Mouse (Mus musculus) cerebellum, adult 9-11 months (tissue): ENCODE measurements around the gene Rae1.

ENCODE experiments used
- DNase-seq: peaks from one replicate; pipeline ENCODE4 v3.0.0; 2022

Rae1 gene

DNA sequence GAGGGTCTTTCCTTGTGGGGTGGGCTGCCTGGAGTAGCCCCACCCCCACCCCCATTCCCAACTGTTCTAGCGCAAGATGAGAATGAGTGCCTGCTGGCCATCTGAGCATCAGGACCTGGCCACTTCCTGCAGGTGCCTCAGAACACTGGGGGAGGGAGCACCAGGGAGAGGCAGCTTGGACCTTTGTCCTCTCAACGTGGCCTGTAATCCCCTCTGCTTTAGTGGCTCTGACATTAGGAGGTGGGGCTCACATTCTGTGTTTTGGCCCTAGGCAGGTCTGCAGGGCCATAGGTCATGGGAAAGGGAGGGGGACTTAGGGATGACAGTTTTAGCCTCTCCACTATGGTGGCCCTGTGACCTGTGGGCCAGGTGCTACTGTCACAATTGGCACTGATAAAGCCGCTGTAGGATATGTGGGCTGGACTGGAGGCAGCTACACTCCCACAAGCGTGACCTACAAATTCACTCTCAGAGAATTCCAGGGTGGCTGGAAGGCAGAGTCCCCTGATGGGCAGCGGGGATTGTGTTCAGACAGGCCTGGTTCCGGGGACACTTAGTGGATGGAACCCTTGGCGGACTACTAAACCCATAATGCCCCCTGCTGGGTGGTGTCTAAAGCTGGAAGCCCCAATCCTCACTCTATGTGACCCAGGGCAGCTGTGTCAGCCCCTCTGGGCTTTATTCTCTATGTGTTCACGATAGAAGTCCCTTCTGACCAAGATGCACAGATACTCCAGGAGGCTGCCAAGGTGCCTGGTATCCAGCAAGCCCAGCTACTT is 50.9 kb downstream of the Rae1 start:
- DNase-seq = no peak

DNA sequence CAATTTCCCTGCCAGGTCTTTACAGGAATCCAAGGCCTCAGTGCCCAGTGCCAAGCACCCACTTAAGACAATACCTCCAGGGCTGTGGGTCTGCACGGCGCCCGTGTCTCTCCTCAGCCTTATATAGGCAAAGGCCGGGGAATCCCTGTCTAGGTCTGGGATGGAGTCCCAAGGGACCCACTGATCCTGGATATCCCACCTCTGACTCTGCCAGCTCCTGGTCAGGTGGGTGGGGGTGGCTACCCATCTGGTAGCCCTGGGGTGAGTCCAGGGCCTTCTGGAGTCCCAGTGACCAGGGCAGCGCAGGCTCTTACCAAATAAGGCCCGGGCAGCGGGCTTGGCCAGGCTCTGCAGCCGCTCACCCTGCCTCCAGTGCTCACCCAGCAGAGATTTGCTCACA is 53.0 kb downstream of the Rae1 start:
- DNase-seq = no peak

GRCm38 (mm10) chr2:173053846-173054245 is 53.9 kb downstream of the Rae1 start:
- DNase-seq = no peak

DNA sequence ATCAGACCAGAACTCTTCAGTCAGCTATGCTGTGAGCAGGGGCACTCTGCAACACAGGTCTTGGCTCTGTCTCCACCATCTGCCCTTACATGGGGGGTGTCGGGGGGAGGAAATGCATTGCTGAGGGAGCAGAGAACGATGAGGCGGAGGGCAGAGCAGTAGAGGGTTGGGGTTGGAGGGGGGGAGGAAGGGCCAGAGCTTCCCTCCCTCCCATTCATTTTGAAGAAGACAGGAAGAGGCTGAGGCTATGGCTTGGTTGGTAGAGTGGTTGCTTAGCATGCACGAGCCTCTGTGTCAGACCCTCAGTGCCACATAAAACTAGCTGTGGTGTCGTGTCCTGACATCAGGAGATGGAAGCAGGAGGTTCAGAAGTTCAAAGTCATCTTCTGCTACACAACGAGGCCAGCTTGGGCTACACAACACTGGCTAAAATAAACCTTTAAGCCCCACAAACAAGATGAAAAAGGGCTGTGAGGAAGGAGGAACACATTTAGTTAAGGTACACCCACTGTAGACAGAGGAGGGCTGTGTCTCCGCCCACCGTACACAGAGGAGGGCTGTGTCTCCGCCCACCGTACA is 56.5 kb downstream of the Rae1 start:
- no peak for DNase-seq

- no peak for DNase-seq
Observed at GRCm38 (mm10) chr2:173056882-173057315, 57.0 kb downstream of the Rae1 start.

DNA sequence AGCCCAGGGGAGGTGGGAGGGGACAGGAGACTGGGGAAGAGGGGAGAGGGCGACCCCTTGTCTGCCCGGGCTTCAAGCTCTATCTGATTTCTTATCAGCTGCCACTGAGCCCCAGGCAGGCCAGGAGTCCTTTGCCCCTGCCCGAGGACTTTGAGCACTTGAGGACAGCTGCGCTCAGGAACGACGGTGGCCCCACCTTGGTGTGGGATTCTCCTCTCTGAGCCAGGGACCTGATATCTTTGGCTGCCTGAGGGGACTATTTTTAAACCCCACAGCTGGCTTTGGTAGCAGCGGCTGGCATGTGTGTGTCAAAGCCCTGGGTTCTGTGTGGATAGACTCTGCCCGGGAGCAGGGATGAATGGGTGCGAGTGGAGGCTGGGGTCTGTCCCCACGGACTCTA is 57.7 kb downstream of the Rae1 start:
- no peak for DNase-seq

GRCm38 (mm10) chr2:173058263-173058662 is 58.3 kb downstream of the Rae1 start:
- no peak for DNase-seq

GRCm38 (mm10) chr2:173060450-173060849 is 60.5 kb downstream of the Rae1 start:
- no peak for DNase-seq

- no peak for DNase-seq
Observed at GRCm38 (mm10) chr2:173061443-173062351, 61.8 kb downstream of the Rae1 start.

DNA sequence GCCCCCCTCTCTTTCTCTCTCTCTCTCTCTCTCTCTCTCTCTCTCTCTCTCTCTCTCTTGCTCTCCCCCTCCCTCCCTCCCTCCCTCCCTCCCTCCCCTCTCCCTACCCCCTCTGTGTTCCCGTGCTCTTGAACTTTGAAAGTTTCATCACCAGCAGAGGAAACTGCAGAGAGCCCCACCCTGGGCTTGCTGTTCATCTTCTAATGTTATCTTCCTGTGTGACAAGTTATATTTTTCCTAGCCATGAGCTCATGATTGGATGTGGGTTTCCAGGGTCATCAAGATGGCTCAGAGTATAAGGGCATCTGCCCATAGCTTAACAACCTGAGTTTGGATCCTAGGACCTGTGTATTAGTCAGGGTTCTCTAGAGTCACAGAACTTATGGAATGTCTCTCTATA is 63.3 kb downstream of the Rae1 start:
- DNase-seq = no peak

- DNase-seq = no peak
Observed at GRCm38 (mm10) chr2:173064864-173065263, 64.9 kb downstream of the Rae1 start.
